Mouse (Mus musculus): ENCODE results near the gene Krt39.

DNA sequence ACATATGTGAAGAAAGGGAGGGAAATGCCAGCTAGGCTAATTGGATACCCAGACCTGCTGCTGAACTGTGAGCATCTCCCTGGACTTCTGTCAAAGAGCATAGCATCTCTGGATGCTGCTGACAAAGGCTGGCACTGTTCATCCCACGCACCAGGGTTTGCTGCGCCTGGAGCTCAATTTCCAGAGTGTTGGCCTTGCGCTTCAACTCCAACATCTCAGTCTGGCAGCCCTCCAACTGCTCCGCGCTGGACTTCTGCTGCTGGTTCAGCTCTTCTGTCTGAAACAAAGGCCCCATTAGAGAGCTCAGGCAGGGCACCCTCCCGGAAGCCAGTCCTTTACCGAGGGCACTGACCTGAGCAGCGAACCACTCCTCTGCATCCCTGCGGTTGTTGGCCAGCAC lies 18.6 kb upstream of the Krt39 start:
- TF ChIP-seq CTCF (IDR thresholded peaks at IDR 0.05; ENCODE audit: low read depth) (no peak), EP300 (IDR thresholded peaks at IDR 0.05; ENCODE audit: low read depth) (no peak)

All from heart, postnatal 0 days (tissue).